Mouse (Mus musculus) midbrain, embryonic 15.5 days (tissue): ENCODE data around the gene Zfp954. TPM values are rescaled to one million over a fixed set of nuclear protein-coding genes. Genes with fewer than 3 reads are reported as not detected.
"Not testable (repeated sequence)": the region's sequence is repeated elsewhere in the genome, so short reads cannot be mapped to it uniquely, and the experiment has no call there.

Experiments
- ATAC-seq: fragments of 200-750 bp; cut with Nextera tagmentation; replicated peaks from 2 replicates; pipeline ENCODE4 v1.8.0; 2017; ENCODE audit warnings: moderate TSS enrichment
- H3K27ac ChIP-seq: fragments of 300-500 bp; sonication (generic); 2 replicates; pipeline ENCODE4 v1.5.1; 2015; ENCODE audit warnings: mild to moderate bottlenecking, inconsistent platforms
- H3K27me3 ChIP-seq: fragments of 300-500 bp; sonication (generic); replicated peaks from 2 replicates; pipeline ENCODE4 v1.6.1; 2015; ENCODE audit warnings: inconsistent platforms
- H3K36me3 ChIP-seq: fragments of 300-500 bp; sonication (generic); replicated peaks from 2 replicates; pipeline ENCODE4 v1.6.1; 2015; ENCODE audit warnings: inconsistent platforms
- H3K4me1 ChIP-seq: fragments of 300-500 bp; sonication (generic); 2 replicates; pipeline ENCODE4 v1.6.1; 2015; ENCODE audit warnings: inconsistent platforms
- H3K4me2 ChIP-seq: fragments of 300-500 bp; sonication (generic); 2 replicates; pipeline ENCODE4 v1.6.1; 2015; ENCODE audit warnings: inconsistent platforms, mild to moderate bottlenecking, moderate library complexity
- H3K4me3 ChIP-seq: fragments of 300-500 bp; sonication (generic); 2 replicates; pipeline ENCODE4 v1.5.1; 2015; ENCODE audit warnings: mild to moderate bottlenecking, inconsistent platforms
- H3K9ac ChIP-seq: fragments of 300-500 bp; sonication (generic); 2 replicates; pipeline ENCODE4 v1.6.1; 2015; ENCODE audit warnings: mild to moderate bottlenecking, inconsistent platforms
- H3K9me3 ChIP-seq: fragments of 300-500 bp; sonication (generic); 2 replicates; pipeline ENCODE4 v1.6.1; 2016; ENCODE audit warnings: inconsistent platforms
- WGBS: fragments of 180-500 bp; shearing (Covaris S2); methylation state at CpG from one replicate; pipeline ENCODE4 v1.1.7; 2015; ENCODE audit warnings: mixed read lengths; 5-methylcytosine and 5-hydroxymethylcytosine counted together
- polyA plus RNA-seq: library from polyadenylated mRNA; unstranded; fragments of >200 nt; fragmentation: Nextera tagmentation; extraction: Ambion mirVana; gene quantifications from 2 replicates; pipeline ENCODE4 v1.2.1, GENCODE M21; 2015

Gene Zfp954
- 23.2 and 24.8 TPM in 2 replicates for polyA plus RNA-seq

DNA sequence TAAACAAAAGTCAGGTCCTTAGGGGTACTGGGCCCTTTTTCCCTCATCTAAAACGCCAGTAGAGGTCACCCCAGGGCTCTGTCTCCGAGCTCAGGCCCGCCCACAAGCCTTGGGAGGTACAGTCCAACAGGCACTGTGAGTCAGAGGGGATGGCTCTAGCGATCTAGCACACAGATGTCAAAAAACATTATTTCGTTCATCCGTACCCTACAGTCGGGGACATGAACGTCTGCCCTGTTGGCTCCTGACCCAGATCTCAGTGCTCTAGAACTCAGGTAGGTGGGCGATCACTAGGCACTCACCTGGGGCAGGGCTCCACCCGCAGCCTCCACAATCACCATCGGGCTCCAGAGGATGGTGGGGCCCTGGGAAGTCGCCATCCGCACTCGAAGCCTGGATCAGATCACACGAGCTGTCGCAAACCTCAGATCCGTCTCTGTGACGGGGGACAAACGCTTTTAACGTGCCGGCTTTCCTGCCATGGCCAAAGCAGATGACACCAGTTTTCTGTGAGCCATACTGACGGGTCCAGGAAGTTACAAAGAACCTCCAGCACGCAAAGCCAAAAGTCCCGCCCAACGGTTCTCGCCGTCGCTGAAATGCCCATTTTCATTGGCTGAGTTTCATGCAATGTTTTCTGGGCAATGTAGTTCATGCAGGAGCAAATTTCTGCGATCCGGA, at the start of gene Zfp954:
Gene Zfp954 (minus strand): TSS at position 568 of the 681 bp plus-strand sequence.
- Histone ChIP-seq H3K9ac (peak within 1 kb of the TSS; percentile 69), H3K4me3 (peak within 1 kb of the TSS; percentile 68), H3K27ac (peak within 1 kb of the TSS; percentile 77), H3K36me3 (peaks cover 24% of the 10 kb centered on the region), H3K9me3 (no peaks in the 10 kb centered on the region), H3K4me1 (peaks cover 17% of the 10 kb centered on the region), H3K27me3 (no peaks in the 10 kb centered on the region; the same call in 1 of the 2 replicates), H3K4me2 (peak within 1 kb of the TSS; percentile 79)
- peak; percentile 95 for ATAC-seq
- WGBS, result under 1% methylated on average over 30 of the region's 30 CpGs

DNA sequence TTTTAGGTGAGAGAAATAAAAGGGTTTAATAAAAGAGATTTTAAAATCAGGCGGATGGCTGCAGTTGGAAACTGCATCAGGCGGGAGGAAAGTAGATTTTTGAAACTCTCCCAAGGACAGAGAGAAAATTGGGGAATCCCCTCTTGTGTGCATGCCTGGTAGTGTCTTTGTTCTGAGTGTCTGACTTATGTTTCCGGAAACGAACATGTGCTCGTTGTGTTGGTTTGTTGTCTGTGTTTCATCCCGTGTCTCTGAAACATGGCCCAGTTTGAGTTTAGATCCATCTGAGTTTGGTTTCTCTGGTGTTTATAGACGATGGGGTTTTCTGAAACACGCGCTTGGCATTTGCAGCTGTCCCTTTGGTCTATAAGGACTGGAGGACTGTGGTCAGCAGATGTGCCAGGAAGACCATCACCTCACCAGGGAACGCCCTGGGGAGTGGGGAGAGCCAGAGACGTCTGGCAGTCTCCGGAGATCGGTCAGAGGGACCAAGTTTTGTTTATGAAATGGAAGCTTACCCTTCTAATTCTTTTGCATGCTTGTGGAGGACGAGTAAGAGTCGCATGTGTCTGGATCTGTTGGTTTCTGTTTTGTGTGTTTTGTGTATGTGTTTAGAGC, 24.8 kb upstream of the Zfp954 start:
- ATAC-seq, result no peak
- H3K4me1 ChIP-seq, result no peaks in the 10 kb centered on the region
- H3K36me3 ChIP-seq, result no peaks in the 10 kb centered on the region
- no peak overlapping the region for H3K9ac ChIP-seq
- H3K9me3 ChIP-seq, result no peaks in the 10 kb centered on the region
- H3K27ac ChIP-seq, result no peak overlapping the region
- H3K4me3 ChIP-seq, result no peak overlapping the region
- no peaks in the 10 kb centered on the region for H3K27me3 ChIP-seq
- H3K4me2 ChIP-seq, result no peak overlapping the region
- WGBS, result 92% methylated on average over 15 of the region's 15 CpGs

DNA sequence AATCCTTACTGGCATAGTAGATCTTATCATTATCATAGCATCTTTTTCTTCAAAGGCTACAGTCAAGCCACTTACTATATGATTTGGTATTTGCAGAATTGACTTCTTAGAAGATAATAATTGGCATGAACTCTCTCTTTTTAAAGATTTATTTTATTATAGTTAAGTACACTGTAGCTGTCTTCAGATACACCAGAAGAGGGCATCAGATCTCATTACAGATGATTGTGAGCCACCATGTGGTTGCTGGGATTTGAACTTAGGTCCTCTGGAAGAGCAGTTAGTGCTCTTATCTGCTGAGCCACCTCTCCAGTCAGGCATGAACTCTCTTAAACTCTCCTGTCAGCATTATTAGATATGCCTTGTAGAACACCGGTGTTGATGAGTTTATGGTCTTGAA, 22.9 kb upstream of the Zfp954 start:
- H3K9ac ChIP-seq, result no peak overlapping the region
- ATAC-seq, result no peak
- no peaks in the 10 kb centered on the region for H3K4me1 ChIP-seq
- no peak overlapping the region for H3K27ac ChIP-seq
- H3K36me3 ChIP-seq, result no peaks in the 10 kb centered on the region
- no peak overlapping the region for H3K4me3 ChIP-seq
- H3K27me3 ChIP-seq, result no peaks in the 10 kb centered on the region
- 98% methylated on average over 1 of the region's 1 CpGs for WGBS
- H3K4me2 ChIP-seq, result no peak overlapping the region
- H3K9me3 ChIP-seq, result no peaks in the 10 kb centered on the region

DNA sequence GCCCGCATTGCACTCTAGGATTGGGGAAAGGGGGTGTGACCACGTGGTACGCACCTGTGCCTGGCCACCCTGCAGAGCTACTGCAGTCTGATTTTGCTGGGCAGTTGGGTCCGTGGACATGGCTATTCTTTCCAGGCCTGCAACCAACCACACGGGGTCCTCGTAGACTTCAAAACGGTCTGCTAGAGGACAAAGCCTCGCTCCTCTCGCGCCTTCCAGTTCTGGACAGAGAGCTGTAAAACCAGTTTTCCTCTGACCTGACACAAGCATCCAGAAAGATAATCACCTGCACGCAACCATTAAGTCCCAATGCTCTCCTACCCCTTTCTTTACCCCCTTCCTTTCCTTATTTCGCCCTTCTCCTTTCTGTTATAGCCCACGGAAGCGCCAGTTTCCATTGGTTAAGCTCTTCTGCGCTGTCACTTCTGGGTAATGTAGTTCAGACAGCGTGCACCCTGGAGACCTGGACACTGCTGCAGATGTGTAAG, 15.1 kb upstream of the Zfp954 start, which contains the start of gene Zfp773:
Gene Zfp773 (minus strand): TSS at position 377 of the 488 bp plus-strand sequence.
- Histone ChIP-seq H3K9ac (peak within 1 kb of the TSS; percentile 76), H3K4me2 (peak within 1 kb of the TSS; percentile 68)
- 6% methylated on average over 16 of the region's 16 CpGs for WGBS

DNA sequence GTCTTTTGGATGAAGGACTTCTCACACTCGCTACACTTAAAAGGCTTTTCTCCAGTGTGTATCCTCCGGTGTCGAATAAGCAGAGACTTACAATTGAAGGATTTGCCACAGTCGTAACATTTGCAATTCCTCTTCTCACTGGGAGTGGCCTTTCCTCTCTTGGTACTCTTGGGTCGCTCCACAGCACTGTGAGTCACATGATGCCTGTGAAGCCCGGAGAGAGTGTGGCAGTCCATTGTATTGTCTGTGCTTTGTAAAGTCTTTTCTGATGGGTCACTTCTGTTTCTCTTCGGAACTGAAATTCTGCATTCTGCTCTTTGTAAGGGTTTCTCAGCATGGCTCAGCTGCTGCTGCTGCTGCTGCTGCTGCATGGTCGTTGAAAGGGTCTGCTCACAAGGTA, 11.5 kb upstream of the Zfp954 start:
- 62% methylated on average over 8 of the region's 8 CpGs for WGBS
- Histone ChIP-seq H3K9ac (no peak overlapping the region), H3K4me2 (no peak overlapping the region), H3K27me3 (no peaks in the 10 kb centered on the region), H3K9me3 (no peaks in the 10 kb centered on the region), H3K27ac (no peak overlapping the region), H3K4me1 (peaks cover 15% of the 10 kb centered on the region), H3K4me3 (no peak overlapping the region), H3K36me3 (peaks cover 24% of the 10 kb centered on the region)
- no peak for ATAC-seq

More for the DNA sequence above, 15.1 kb upstream of the Zfp954 start, which contains the start of gene Zfp773:
- peak within 1 kb of the TSS; percentile 89 for H3K27ac ChIP-seq
- H3K27me3 ChIP-seq, result no peaks in the 10 kb centered on the region
- peaks cover 15% of the 10 kb centered on the region for H3K4me1 ChIP-seq
- no peaks in the 10 kb centered on the region for H3K9me3 ChIP-seq
- ATAC-seq, result peak; percentile 98
- H3K36me3 ChIP-seq, result peaks cover 17% of the 10 kb centered on the region
- H3K4me3 ChIP-seq, result peak within 1 kb of the TSS; percentile 56

DNA sequence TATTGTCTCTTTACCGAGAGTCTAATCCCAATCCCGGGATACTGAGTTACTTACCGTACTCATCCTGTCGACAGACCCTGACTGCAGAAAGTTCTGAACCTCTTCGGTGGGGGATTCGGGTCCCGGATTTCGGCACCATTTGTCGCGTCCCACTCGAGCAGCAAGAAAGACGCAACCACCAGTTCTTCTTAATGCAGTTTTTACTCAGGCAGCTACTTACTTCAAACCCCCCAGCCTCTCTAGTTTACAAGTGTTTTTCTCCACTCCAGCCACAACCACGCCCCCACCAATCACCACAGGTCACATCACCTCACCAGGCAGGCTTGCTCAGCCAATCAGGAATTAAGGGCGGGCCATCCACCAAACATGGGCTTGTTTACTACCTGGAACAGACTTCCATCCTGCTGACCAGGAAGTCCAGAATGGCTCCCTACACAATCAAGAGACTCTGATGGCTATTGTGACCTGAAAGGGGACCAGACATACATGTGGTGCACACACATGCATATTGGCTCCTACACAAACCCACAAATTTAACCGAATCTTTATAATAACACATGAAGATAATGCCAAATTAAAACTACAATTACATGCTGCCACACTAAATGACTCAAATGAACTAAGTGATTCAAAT, 9.3 kb upstream of the Zfp954 start:
- H3K4me1 ChIP-seq, H3K4me2 ChIP-seq, H3K9me3 ChIP-seq, H3K27ac ChIP-seq, H3K9ac ChIP-seq, H3K27me3 ChIP-seq, H3K4me3 ChIP-seq, ATAC-seq: not testable (repeated sequence)
- 96% methylated on average over 15 of the region's 15 CpGs for WGBS
- peaks cover 24% of the 10 kb centered on the region for H3K36me3 ChIP-seq

DNA sequence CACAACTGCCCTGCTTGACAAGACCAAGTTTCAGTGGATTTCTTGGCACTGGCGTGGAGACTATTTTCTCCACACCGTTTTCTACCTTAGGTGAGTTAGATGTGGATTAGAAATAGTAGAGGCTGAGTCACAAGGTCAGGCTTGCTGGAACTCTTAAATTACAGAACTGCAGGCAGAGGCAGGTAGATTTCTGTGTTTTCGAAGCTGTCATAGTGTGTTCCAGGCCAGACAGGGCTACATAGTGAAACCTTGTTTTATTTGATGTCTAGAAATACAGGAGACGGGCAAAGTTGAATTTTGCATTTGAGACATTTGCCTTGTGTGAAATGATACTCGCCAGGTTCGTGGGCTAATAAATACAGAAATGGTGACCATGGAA, 303 bp upstream of the Zfp954 start:
- no peaks in the 10 kb centered on the region; the same call in 1 of the 2 replicates for H3K27me3 ChIP-seq
- no peak overlapping the region for H3K9ac ChIP-seq
- peak overlapping the region; percentile 79 for H3K4me2 ChIP-seq
- no peaks in the 10 kb centered on the region for H3K9me3 ChIP-seq
- ATAC-seq, result no peak
- peaks cover 17% of the 10 kb centered on the region for H3K4me1 ChIP-seq
- H3K27ac ChIP-seq, result no peak overlapping the region
- H3K36me3 ChIP-seq, result peaks cover 19% of the 10 kb centered on the region
- 56% methylated on average over 6 of the region's 6 CpGs for WGBS
- peak overlapping the region; percentile 68 for H3K4me3 ChIP-seq

DNA sequence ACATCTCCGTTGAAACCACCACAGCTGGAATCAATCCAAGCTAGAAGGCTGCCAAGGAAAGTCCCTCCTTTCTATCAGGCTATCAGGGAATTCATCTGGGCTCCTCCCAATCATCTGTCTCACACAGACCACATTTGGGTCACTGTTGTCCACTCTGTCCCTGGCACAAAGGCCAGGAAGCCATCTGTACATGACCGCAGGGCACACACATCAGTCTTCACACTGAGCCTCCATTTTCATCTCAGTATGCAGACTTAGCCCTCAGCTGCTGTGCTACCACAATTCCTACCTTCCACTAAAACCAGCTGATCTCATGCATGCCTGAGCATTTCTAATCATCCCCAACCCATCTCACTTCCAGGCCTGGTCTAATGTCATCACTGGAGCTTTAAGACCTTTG, 2.8 kb downstream of the Zfp954 start:
- no peak overlapping the region for H3K27ac ChIP-seq
- H3K4me2 ChIP-seq, result no peak overlapping the region
- no peak overlapping the region for H3K9ac ChIP-seq
- H3K4me3 ChIP-seq, result no peak overlapping the region
- 94% methylated on average over 2 of the region's 2 CpGs for WGBS
- H3K9me3 ChIP-seq, result no peaks in the 10 kb centered on the region
- H3K27me3 ChIP-seq, result no peaks in the 10 kb centered on the region; the same call in 1 of the 2 replicates
- ATAC-seq, result no peak
- peaks cover 41% of the 10 kb centered on the region for H3K36me3 ChIP-seq
- peaks cover 17% of the 10 kb centered on the region for H3K4me1 ChIP-seq

DNA sequence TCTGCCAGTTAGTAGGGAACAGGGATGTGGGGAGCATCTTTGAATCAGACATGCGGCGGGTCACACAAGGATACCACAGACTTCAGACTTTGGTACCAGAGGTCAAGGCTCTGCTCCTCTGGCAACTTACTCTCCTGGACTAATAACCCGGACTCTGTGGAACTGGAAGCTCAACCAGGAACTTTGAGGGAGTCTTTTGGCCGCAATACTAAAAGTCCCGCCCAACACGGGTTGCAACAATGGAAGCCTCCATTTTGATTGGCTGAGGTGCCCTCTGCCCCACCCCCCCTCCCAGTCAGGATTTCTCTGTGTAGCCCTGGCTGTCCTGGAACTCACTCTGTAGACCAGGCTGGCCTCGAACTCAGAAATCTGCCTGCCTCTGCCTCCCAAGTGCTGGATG, 12.8 kb downstream of the Zfp954 start:
- H3K9me3 ChIP-seq, result no peaks in the 10 kb centered on the region
- H3K27ac ChIP-seq, result no peak overlapping the region
- H3K27me3 ChIP-seq, result no peaks in the 10 kb centered on the region
- 0 out of 2 replicates have a peak, but pooled peaks cover 7% of the 10 kb centered on the region for H3K36me3 ChIP-seq
- H3K9ac ChIP-seq, result no peak overlapping the region
- H3K4me2 ChIP-seq, result no peak overlapping the region
- no peaks in the 10 kb centered on the region for H3K4me1 ChIP-seq
- no peak for ATAC-seq
- no peak overlapping the region for H3K4me3 ChIP-seq
- 92% methylated on average over 7 of the region's 7 CpGs for WGBS

Other genes with a start within 250 kb of the Zfp954 start
- not detected in 2 replicates for gene Aurkc, start 126.2 kb downstream of the Zfp954 start, polyA plus RNA-seq
- gene Zfp773, start 15.3 kb upstream of the Zfp954 start, polyA plus RNA-seq, result 19.7 and 20.5 TPM in 2 replicates
- gene Zfp418, start 49.8 kb upstream of the Zfp954 start, polyA plus RNA-seq, result 4.0 and 4.5 TPM in 2 replicates
- gene Zfp772, start 88.5 kb upstream of the Zfp954 start, polyA plus RNA-seq, result 9.4 and 10.0 TPM in 2 replicates
- gene Vmn2r29, start 125.8 kb upstream of the Zfp954 start, polyA plus RNA-seq, result 0.67 and 1.6 TPM in 2 replicates
- gene Gm45844, start 156.8 kb upstream of the Zfp954 start, polyA plus RNA-seq, result 10.8 and 13.3 TPM in 2 replicates
- 212 and 224 TPM in 2 replicates for gene Clcn4, start 179.4 kb upstream of the Zfp954 start, polyA plus RNA-seq
- 0.01 TPM in 1 of 2 replicates, not detected in the other for gene Vmn2r30, start 216.1 kb upstream of the Zfp954 start, polyA plus RNA-seq